Mouse (Mus musculus) G1E (cell line): Measurements from ENCODE around the gene Map2k7.

ENCODE experiments used
- CTCF ChIP-seq: IDR thresholded peaks from 2 replicates; pipeline ENCODE4 v1.5.1; 2012; ENCODE audit warnings: low read depth, low read length, inconsistent platforms, mixed read lengths
- GATA1 ChIP-seq: IDR thresholded peaks from 2 replicates; pipeline ENCODE4 v1.6.1; 2012; ENCODE audit warnings: borderline replicate concordance, low read length, inconsistent platforms, mixed read lengths
- GATA2 ChIP-seq: IDR thresholded peaks from 2 replicates; pipeline ENCODE4 v1.6.1; 2012; ENCODE audit warnings: low read depth, low read length, inconsistent platforms, borderline replicate concordance
- POLR2AphosphoS5 ChIP-seq: IDR thresholded peaks from 2 replicates; pipeline ENCODE4 v1.6.1; 2012; ENCODE audit warnings: low read depth, low read length, inconsistent platforms; ENCODE audit not compliant: insufficient replicate concordance
- TAL1 ChIP-seq: conservative IDR thresholded peaks from 2 replicates; pipeline ENCODE4 v1.6.1; 2012; ENCODE audit warnings: low read depth, low read length, inconsistent platforms, mixed read lengths

DNA sequence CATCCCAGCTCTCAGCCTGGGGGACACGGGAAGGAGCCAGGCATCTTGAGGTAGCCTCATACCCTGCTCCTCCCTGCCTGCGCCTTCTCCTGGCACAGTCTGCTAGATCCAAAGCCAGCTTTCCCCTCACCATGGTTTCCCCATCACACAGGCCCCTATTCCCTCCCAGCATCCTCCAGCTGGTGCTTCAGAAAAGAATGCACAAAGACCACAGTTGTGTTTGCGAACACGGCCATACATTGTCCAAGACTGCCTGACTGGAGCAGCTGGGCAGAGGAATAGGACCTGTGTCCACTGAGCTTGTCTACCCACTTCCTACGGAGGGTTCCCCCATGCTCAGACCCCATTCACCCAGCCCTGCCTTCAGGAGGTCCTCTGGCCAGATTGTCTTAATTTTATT, 46.2 kb upstream of the Map2k7 start:
- TF ChIP-seq CTCF: no peak
- no peak for TF ChIP-seq TAL1
- TF ChIP-seq GATA1: no peak
- TF ChIP-seq POLR2AphosphoS5: no peak
- TF ChIP-seq GATA2: no peak
